Mouse (Mus musculus) thymus, adult 2 months (tissue): ENCODE results near the gene Smbd1.

ENCODE experiments used
- CTCF ChIP-seq: fragments of 200-500 bp; IDR thresholded peaks from 2 replicates; pipeline ENCODE4 v1.5.1; 2012; ENCODE audit warnings: mild to moderate bottlenecking, control low read depth, low read length, moderate library complexity, borderline replicate concordance; ENCODE audit not compliant: control insufficient read depth, poor library complexity, insufficient read depth; ENCODE audit errors: extremely low read depth
- POLR2A ChIP-seq: fragments of 200-500 bp; IDR thresholded peaks from 2 replicates; pipeline ENCODE4 v1.6.1; 2012; ENCODE audit warnings: mild to moderate bottlenecking, low read length, control low read depth, moderate library complexity; ENCODE audit not compliant: control insufficient read depth, poor library complexity, insufficient read depth; ENCODE audit errors: extremely low read depth

GRCm38 (mm10) chr16:32831501-32831900, 21.2 kb upstream of the Smbd1 start:
- TF ChIP-seq CTCF, result no peak
- no peak for TF ChIP-seq POLR2A
